Mouse (Mus musculus) adipocyte (in vitro differentiated cells): ENCODE results near the gene Evpl.

Experiments used
- DNase-seq: peaks from one replicate; pipeline ENCODE4 v3.0.0-alpha.2; 2016; ENCODE audit warnings: low spot score

The Evpl gene

DNA sequence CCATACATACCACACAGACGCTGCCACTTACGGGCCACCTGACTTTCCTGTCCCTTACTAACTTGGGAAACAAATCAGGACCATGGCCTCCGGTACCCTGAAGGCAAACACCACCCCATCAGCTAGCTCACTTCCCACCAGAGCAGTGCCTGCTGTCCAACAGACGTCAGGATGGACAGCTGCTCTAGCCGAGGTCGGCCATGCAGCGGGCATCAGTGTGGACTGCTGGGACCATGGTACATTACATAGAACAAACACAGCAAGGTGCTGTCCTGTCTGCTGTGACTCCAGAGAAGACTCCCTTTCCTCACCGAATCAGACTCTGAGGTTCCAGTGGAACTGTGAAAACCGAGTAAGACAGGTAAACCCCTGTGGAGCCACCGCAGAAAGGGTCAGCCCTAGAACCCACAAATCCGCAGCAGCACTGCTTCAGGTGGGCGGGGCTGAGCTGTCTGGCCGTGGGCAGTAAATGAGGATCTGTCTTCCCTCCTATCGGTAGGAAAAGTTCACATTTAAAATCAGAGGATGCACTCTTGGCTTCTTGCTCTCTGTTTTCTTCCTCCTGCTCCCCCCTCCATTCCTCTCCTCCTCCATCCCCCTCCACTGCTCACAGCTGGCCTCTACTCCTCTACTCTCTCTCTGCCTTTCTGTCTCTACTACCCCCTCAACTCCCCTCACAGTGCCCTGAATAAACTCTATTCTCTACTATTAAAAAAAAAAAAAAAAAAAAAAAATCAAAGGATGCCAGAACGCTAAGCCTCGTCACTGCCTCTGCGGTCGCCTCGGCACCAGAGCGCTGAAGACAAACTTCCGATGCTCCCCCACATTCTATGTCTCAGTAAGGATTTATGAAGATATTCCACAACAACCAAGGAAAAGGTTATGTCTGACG, 17.5 kb upstream of the Evpl start:
- no peak for DNase-seq

DNA sequence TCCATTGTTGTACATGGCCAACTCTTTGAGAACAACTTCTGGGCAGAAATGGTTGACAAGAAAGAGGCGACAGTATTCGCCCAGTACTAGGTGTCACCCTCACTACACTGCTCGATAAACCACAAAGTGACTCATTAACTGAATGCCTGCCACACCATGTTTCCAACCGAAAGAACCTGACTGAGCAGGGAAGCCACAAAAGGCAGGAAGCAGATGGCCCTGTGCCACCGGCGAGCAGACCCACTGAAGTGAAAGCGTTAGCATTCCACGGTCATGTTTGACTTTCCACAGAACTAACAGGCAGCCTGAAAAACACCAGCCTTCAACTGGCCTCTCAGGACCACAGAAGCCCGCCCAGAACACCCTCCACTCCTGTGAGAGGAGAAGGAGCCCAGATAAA, 16.8 kb upstream of the Evpl start:
- DNase-seq = no peak

DNA sequence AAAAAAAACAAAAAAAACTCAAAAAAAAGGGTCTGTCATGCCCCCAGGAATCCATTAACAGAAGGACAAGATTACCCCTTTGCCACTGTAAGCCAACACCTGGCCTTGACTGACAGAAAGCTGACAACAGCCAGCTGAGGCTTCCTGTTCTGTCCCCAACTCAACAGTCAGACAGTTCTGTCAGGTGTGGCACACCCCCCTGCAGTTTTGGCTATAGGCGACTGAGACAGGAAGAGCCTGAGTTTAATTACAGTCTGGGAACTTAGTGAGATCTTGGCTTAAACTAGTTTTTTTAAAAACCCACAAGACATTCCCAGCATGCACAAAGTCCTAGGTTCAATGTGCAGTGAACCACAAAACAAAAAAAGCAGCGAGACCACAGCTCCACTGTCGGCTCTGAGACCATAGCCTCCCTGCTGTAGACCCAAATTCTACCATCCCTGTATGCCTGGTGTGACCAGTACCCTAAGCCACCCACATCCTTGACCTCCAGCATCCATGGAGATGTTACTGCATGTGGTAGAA, 15.3 kb upstream of the Evpl start:
- DNase-seq = no peak

DNA sequence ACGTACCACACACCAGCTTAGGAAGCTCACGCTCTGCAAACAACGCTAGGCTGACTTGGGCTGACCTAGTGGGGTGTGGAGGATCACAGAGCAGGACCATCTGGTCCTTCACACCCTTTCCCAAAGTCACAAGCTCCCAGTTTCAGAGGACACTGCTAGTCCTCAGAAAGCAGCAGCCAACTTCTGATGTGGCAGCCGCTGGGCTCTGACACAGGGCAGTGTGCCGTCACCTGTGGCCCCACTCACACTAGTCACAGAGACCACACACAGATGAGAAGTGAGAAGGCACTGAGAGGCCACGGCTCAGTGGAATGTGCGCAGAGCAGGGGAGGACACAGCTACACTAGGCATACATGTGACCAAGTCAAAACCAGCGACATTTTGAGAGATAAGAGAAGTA, 13.0 kb upstream of the Evpl start:
- no peak for DNase-seq

DNA sequence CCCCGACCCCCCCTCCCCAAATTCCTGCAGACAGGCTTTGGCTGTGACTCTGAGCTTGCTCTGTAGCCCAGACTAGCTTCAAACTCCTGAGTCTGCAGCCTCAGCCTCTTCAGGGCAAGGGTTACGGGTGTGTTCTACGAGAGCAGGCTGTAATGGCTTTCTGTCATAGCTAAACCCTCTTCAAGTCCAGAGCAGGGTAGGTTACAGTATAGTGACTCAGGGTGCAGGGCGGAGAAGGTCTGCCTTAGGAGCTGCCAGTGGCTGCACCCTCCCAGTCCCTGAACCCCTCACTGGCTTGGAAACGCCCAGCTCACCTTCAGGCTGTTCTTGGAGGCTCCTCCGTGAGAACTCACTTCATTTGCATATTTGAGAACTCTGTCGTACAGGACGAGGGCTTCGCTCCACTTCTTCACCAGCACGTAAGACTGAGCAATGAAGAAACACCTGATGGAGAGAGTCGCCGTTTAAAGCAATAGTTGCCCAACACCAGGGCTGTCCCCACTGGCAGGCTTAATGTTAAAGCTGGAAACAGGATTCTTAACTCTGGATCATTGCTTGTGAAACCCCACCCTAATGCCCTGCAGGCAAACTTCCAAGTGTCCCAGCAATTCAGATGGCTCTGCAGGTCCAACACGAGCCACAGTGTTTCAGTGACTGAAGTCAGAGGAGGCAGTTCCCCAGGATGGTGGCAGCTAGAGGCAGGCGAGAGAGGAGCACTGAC, 9.8 kb upstream of the Evpl start:
- peak; percentile 56 for DNase-seq

DNA sequence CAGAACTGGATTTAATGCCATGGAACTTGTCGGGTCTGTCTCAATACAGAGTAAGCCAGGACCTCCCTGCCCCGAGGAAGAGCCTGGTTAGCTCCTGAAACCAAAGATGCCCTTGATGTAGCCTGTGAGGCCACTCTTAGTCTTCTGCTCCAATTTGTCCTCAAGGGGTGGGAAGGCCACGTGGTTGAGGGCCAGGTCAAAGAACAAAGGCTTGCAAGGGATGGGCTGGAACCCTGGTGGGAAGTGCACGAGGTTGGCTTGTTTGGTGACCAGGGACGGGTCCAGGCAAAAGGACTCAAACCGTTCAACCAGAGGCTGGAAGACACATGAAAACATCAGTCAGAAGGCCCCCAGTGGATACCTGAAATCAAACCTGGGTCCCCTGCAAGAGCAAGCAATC, 7.7 kb upstream of the Evpl start:
- DNase-seq = no peak

DNA sequence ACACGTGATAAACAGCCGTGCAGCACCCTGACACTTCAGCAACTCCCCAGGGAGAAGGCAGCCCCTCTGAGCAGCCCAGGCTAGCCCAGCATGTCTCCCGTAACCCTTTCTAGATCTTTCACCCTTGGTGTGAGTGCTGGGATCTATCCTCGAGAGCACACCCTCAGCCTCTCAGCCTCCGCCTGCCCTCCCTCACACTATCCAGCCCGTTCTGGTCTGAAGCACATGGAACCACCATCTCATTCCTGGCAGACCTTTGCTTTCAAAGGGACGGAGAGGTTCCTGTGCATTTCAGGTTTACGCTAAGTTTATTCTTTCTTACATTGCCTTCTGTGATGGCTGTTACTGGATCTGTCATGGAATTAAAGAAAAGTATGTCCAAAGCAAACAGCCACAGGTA, 6.7 kb upstream of the Evpl start:
- DNase-seq = no peak

DNA sequence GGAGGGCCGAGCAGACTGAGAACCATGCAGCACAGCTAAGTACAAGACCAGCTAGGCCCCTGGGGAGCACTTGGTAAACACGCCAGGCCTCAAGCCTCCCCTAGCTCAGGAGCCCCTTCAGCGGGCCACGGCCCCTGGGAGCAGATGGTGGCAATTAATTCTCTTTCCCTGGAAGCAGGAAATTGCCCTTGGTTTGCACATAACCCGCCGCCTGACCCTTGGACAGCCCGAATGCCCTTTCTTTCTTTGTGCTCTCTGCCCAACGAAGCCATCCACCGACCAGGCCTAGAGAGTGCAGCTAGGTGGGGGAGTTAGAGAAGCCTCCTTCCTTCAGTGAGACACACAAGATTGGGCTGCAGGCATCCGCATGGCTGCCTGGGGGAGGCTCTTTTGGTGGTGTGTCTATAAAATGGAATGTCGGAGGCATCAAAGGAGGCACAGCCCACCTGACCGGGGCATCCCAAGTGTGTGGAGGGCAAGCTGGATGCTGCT, 3.9 kb upstream of the Evpl start:
- no peak for DNase-seq

DNA sequence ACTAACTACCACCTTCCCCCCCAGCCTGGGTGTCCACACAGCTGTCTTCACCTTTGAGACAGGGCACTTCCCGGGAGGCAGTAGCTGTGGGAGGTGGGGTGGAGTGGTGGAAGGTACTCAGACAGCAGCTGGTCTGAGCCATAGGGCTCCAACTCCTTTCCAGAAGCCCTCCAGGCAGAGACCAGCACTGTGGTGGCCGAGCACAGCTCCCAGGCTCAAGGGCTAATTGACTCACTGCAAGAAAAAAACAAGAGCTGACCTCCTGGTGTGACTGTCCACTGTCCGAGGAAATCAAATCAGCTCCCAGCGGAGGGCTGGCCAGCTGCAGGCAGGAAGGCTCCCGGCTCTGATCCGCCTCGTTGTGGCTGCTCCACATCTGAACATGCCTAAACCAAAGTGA, 1.9 kb upstream of the Evpl start:
- DNase-seq = no peak

DNA sequence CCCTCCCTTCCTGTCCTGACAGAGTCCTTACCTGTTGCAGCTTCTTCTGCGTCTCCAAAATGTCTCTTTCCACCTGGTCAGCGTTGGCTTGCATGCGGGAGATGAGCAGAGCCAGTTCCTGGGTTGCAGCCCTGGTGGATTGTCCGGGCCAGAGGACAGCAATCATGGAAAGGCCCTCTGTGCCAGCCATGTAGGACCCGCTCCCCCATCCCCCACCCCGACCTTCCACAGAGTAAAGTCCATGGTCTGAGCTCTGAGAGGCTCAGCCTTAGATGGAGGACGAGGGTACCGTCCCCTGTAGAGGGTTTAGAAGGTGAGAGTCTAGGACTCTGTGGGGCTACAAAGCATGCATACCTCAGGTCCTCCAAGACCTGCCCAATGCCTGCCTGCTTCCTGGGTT, 3.0 kb downstream of the Evpl start:
- no peak for DNase-seq

DNA sequence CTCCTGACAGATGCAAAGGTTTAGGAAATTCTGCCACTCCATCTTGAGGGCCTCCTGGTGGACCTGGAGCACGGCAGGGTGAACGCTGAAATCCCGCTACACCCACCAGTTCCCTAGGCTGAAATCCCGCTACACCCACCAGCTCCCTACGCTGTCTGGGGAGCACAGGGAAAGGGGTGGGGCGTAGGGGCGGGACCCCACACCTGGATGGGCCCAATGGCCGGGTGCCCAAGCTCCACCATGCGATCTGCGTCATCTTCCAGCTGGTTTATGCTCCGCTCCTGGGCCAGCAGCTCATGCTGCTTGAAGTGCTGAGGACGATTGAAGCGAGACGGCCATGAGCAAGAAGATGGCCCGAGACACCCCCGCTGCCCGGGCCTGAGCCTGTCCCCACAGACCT, 5.5 kb downstream of the Evpl start:
- DNase-seq = no peak

DNA sequence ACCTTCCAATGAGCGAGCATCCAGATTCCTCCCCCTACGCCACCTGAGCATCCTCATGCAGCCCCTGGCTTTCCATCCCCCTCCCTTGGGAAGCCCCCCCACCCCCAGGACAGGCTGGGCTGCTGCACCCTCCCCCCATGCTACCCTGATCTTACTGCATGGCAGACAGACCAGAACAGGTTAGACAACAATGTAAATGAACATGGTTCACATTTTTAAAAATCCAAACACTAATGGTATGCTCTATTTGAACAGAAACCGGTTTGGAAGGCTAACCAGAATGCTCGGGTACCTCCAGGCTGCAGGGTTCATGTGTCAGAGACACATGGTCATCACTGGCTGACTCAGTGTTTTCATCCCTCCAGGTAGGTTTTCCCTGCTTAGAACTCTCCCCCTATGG, 9.2 kb downstream of the Evpl start:
- no peak for DNase-seq

DNA sequence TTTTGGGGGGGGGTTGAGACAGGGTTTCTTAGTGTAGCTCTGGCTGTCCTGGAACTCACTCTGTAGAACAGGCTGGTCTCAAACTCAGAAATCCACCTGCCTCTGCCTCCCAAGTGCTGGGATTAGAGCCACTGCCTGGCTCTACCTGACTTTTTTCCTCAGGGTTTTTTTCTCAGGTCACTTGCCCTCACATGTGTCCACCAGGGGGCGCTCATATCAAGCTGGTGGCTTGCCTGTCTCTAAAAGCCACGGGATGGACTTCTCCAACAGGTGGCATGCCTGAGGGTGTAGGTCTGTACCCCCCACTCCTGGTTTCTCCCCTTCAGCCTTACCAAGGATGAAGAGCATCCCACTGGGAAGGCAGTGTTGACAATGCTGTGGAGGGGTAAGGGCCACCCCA, 11.5 kb downstream of the Evpl start:
- DNase-seq = peak; percentile 92

DNA sequence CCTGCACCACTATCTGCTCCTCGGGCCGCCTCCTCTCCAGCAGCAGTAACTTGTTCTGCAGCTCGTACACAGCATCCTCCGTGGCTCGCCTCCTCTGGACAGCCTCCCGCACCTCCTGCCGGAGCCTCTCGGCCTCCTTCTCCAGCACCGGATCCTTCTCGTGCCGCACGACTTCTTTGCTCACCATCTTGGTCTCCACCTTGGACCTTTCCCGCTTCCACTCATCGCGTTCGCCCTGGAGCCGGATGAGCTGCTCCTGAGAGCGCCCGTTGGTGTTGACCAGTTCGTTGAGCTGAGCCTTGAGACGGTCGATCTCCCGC, 15.2 kb downstream of the Evpl start:
- DNase-seq = no peak

DNA sequence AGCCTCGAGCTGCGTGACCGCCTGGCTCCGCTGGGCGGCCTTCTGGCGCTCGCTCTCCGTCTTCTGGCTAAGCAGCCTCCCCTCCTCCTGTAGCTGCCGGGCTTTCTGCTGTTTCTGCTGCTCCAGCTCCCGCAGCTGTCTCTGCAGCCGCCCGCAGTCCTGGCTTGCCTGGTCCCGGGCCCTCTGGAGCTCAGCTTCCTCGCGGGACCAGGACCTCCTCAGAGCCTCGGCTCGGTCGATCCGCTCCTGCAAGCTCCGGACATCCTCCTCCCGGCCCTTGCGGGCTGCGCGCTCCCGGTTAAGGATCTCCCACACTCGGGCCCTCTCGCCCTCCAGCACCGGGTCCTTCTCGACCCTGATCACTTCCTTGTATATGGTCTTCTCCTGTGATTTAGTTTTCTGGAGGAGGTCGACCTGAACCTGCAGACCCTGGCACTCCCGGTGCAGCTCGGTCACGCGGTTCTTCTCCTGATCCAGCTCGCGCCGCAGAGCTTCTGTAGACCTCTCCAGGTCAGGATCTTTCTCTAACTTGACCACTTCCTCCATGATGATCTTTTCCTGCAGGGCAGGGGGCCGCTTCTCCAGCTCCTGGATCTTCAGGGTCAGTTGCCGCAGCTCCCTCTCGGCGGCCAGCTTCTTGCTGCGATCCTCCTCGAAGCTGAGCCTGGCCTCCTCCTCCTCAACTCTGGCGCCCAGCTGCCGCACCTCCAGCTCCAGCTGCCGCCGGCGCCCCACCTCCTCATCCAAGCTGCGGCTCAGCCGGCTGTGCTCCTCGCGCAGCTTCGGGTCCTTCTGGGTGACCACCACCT, 15.7 kb downstream of the Evpl start:
- no peak for DNase-seq

DNA sequence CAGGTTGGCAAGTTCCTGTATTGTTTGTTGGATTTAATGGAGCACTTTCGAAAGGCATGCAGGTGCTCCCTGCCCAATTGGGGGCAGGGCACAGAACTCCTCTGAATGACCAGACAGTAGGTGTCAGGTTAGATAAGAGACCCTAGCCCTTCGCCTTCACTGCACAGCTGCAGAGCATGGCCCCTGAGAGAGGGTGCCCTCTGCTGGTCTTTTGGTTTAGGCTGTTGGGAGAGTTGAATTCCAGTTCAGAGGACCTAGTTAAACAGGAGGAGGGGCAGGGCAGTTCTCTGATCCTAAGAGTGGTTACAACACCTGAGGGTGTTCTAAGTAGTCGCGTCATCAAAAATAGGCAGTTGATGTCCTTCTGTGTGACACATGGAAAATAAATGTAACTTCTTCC, 18.0 kb downstream of the Evpl start:
- peak; percentile 82 for DNase-seq

DNA sequence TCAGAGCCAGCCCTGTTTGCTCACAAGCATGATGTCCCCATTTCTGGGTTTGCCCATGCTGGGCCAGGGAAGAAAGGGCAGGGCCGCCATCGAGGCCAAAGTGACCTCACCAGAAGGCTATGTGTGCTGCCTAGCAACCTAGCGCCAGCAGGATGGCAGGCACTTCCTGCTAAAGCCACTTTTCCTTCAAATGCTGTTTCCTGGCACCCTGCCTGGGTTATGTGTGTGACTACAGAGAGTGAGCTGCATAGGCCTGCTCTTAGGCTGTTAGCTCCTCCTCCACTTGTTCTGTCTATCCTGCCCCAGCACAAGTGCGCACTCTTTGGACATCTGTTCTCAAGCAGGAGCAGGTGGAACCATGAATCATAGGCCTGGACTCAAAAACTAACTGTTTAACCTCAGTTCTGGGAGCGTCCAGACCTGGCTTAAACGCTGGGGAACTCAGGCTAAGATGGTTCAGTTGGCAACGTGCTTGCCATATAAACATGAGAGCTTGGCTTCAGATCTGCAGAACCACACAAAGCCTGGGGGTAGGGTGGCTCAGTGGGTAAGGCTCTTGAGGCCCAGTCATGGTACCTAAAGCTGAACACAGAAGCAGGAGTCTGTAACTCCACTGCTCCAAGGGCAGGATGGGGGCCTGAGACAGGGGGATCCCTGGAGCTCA, 19.0 kb downstream of the Evpl start:
- peak; percentile 99 for DNase-seq

DNA sequence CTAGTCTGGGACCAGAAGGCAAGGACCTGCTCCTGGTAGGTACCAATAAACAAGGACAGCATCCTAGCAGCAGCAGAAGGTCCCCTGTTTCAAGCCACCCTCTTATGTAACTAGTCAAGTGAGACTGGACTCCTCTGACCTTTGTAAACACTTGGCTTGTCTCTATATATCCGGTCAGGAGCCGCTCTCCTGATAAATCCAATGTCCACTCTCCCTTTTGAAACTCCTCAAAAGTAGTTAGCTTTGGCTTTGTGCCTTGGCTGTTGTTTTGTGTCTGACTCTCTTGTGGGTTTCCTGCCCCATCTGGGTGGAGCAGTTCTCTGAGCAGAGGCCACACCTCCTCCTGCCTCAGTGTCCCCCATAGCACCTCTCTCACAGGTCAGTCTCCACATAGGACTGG, 19.6 kb downstream of the Evpl start:
- DNase-seq = peak; percentile 74

DNA sequence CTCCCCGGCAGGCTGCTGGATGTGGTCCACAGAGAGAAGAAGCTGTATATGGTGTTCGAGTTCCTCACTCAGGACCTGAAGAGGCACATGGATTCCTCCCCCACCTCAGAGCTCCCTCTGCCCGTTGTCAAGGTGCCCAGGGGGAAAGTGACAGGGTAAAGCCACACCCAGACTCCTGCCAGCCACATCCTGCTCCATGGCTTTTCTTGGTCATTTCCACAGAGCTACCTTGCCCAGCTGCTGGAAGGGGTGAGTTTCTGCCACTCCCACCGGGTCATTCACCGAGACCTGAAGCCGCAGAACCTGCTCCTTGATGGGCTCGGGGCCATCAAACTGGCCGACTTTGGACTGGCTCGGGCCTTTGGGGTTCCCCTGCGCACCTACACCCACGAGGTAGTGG, 21.3 kb downstream of the Evpl start:
- no peak for DNase-seq

DNA sequence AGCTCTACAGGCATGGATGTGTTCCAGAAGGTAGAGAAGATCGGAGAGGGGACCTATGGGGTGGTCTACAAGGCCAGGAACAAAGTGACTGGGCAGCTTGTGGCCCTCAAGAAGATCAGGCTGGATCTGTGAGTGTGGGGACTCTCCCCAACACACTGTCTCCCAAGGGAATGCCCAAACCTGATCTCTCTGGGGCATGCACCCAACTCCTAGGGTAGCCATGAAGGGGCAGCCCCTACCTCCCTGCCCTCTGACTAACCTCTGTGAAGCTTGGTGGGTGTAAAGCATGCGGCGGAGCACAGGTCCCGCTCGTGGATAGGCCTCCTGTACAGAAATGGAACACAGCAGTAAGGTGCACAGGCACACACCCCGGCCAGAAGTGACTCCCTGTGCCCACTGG, 21.9 kb downstream of the Evpl start:
- no peak for DNase-seq

DNA sequence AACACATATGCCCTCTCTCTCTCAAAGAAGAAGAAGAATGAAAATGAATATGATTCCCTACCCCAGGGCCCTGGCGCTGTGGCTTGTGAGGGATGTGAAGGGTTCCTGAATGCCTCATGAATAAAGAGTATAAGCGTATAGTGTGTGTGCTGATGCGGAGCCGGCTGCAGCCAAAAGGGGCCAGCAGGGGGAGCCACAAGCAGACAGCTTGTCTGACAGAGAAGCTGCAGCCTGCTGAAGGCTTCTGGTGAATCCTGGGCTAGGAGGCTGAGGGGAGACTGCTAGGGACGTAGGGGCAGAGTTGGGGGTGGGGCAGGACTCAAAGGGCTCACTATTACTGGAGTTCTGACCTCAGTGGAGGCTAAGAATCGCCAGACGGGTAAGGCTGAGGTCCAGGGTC, 22.7 kb downstream of the Evpl start:
- DNase-seq = no peak
